Mouse (Mus musculus): ENCODE results near the gene Ildr2.

Gene Ildr2

GRCm38 (mm10) chr1:166253898-166254894 lies at the start of gene Ildr2:
Gene Ildr2 (plus strand): TSS chr1:166254139.
- peak; percentile 87 for DNase-seq

- DNase-seq = no peak
Observed at GRCm38 (mm10) chr1:166204171-166204570, 49.8 kb upstream of the Ildr2 start.

GRCm38 (mm10) chr1:166205159-166205558 lies 48.8 kb upstream of the Ildr2 start:
- DNase-seq = no peak

- no peak for DNase-seq
Observed at GRCm38 (mm10) chr1:166209371-166209770, 44.6 kb upstream of the Ildr2 start.

- DNase-seq = peak; percentile 53
Observed at GRCm38 (mm10) chr1:166214181-166214580, 39.8 kb upstream of the Ildr2 start.

- DNase-seq = no peak
Observed at GRCm38 (mm10) chr1:166238315-166238969, 15.5 kb upstream of the Ildr2 start, which contains the start of gene Mael. Gene Mael (minus strand): TSS chr1:166238747.

GRCm38 (mm10) chr1:166244285-166244684 lies 9.7 kb upstream of the Ildr2 start:
- no peak for DNase-seq

GRCm38 (mm10) chr1:166255091-166255490 lies 1.2 kb downstream of the Ildr2 start:
- peak; percentile 16 for DNase-seq

GRCm38 (mm10) chr1:166255651-166256050 lies 1.7 kb downstream of the Ildr2 start:
- peak; percentile 43 for DNase-seq

GRCm38 (mm10) chr1:166256302-166256701 lies 2.4 kb downstream of the Ildr2 start:
- DNase-seq = peak; percentile 50

GRCm38 (mm10) chr1:166256898-166257297 lies 3.0 kb downstream of the Ildr2 start:
- DNase-seq = peak; percentile 18

GRCm38 (mm10) chr1:166259526-166259925 lies 5.6 kb downstream of the Ildr2 start:
- DNase-seq = no peak

- no peak for DNase-seq
Observed at GRCm38 (mm10) chr1:166266001-166266705, 12.2 kb downstream of the Ildr2 start.

- DNase-seq = no peak
Observed at GRCm38 (mm10) chr1:166266918-166267317, 13.0 kb downstream of the Ildr2 start.

GRCm38 (mm10) chr1:166268218-166268617 lies 14.3 kb downstream of the Ildr2 start:
- DNase-seq = no peak

- no peak for DNase-seq
Observed at GRCm38 (mm10) chr1:166278786-166279185, 24.8 kb downstream of the Ildr2 start.

GRCm38 (mm10) chr1:166279580-166280206 lies 25.8 kb downstream of the Ildr2 start:
- DNase-seq = peak; percentile 58

- DNase-seq = peak; percentile 95
Observed at GRCm38 (mm10) chr1:166280566-166280965, 26.6 kb downstream of the Ildr2 start.

GRCm38 (mm10) chr1:166281287-166281686 lies 27.3 kb downstream of the Ildr2 start:
- DNase-seq = no peak

- DNase-seq = no peak
Observed at GRCm38 (mm10) chr1:166281836-166282235, 27.9 kb downstream of the Ildr2 start.

- DNase-seq = peak; percentile 99
Observed at GRCm38 (mm10) chr1:166282597-166283210, 28.8 kb downstream of the Ildr2 start.

GRCm38 (mm10) chr1:166283451-166283850 lies 29.5 kb downstream of the Ildr2 start:
- no peak for DNase-seq

All from retina, postnatal 1 day (tissue).